Mouse (Mus musculus) ovary, adult 2 months (tissue): ENCODE results near the gene Plau. TPM values are rescaled to one million over a fixed set of nuclear protein-coding genes. Genes with fewer than 3 reads are reported as not detected.

Experiments
- polyA plus RNA-seq: library from polyadenylated mRNA; depleted of rRNA; stranded (reverse); fragments of >200 nt; gene quantifications from 2 replicates; pipeline ENCODE4 v1.2.3, GENCODE M21; 2012; rRNA removed

Plau gene
- polyA plus RNA-seq: 24.2 and 24.8 TPM in 2 replicates

GRCm38 (mm10) chr14:20836171-20836904, at the start of gene Plau:
Plau (plus strand) TSS chr14:20836660.

DNA sequence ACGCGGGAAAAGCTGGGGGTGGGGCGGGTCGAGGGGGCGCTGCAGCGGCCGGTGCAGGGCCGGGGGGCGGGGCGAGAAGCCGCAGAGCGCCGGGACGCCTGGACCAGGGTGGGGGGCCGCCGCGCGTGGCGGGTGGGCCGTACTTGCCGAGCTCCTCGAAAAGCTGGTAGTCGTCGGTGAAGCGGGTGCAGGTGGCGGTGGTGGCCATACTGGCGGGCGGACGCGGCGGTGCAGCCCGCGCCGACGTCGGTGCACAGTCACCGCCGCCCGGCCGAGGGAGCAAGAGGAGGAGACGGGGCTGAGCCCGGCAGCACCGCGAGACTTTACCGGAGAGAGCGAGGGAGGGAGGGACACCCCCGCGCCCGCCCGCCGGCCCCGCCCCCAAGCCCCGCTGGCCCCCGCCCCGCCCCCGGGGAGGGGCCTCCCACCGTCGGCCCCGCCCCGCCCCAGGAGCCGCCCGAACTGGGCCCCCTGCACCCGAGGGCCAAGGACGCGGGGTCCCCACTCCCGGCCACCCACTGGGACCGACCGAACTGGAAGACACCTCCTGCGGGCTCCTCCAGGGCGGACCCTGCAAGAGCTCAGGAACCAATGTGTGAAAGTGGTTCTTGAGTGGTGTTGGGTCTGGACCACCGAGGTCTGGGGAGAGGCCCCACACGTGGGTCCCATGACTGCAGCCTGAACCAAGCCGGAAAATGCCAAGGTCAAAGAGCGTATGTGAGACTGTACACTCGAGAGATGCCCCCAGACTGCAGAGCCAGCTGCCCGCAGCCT, 42.5 kb upstream of the Plau start, which contains the start of gene Camk2g:
Camk2g (minus strand) TSS at position 331 of the 774 bp plus-strand sequence.

Other genes starting within 250 kb of the Plau start
- 9.4 and 13.0 TPM in 2 replicates for gene Usp54, start 195.6 kb upstream of the Plau start, polyA plus RNA-seq
- 0.14 TPM in 1 of 2 replicates, not detected in the other for gene Myoz1, start 180.1 kb upstream of the Plau start, polyA plus RNA-seq
- 0.15 and 0.26 TPM in 2 replicates for gene Synpo2l, start 168.3 kb upstream of the Plau start, polyA plus RNA-seq
- gene Sec24c, start 162.4 kb upstream of the Plau start, polyA plus RNA-seq: 273 and 281 TPM in 2 replicates
- 53.0 and 81.9 TPM in 2 replicates for gene Fut11, start 141.7 kb upstream of the Plau start, polyA plus RNA-seq
- 24.3 and 35.0 TPM in 2 replicates for gene Chchd1, start 133.7 kb upstream of the Plau start, polyA plus RNA-seq
- gene Zswim8, start 129.1 kb upstream of the Plau start, polyA plus RNA-seq: 313 and 413 TPM in 2 replicates
- 57.2 and 65.6 TPM in 2 replicates for gene Ndst2, start 102.1 kb upstream of the Plau start, polyA plus RNA-seq
- gene Camk2g, start 42.6 kb upstream of the Plau start, polyA plus RNA-seq: 99.6 and 105 TPM in 2 replicates
- 71.4 and 78.9 TPM in 2 replicates for gene Vcl, start 92.7 kb downstream of the Plau start, polyA plus RNA-seq
- 12.3 and 19.3 TPM in 2 replicates for gene Ap3m1, start 215.8 kb downstream of the Plau start, polyA plus RNA-seq
- gene Adk, start 215.9 kb downstream of the Plau start, polyA plus RNA-seq: 20.8 and 35.1 TPM in 2 replicates